Mouse (Mus musculus) bone marrow macrophage, adult 2 months (primary cell): Measurements from ENCODE around the gene Slit3.

Experiments used
- CTCF ChIP-seq: IDR thresholded peaks from 2 replicates; pipeline ENCODE4 v1.5.1; 2012; ENCODE audit warnings: low read depth, mild to moderate bottlenecking, low read length, moderate library complexity
- POLR2A ChIP-seq: IDR thresholded peaks from 2 replicates; pipeline ENCODE4 v1.6.1; 2012; ENCODE audit warnings: mild to moderate bottlenecking, low read depth, low read length, borderline replicate concordance

DNA sequence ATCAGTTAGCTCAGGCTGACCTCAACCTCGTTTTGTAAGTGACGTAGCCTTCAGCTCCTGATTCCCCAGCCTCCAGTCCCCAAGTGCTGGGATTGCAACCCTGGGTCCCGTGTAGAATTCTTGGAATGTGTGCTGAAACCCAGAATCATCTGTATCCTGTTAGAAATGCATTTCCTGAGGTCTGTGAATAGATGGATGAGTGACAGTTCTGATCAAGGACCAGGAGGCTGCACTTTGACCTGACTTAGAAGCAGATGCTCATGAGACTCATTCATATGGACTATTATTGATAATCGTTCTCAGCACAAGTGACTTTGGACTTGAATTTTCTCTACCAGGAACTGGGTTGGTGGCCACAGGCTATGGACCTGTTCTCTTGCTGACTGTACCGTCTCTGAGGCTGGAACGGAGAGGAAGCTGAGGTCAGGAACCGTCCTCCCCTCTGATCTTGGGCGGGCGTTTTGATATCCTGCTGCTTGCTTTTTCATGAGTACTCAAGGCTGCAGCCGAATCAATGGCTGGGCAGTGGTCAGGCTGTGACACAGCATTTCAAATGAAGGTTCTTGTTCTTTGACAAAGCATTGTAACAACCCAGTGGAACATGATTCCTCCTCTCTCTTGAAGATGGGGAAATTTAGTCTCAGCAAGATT is 401.9 kb downstream of the Slit3 start:
- no peak for TF ChIP-seq CTCF
- TF ChIP-seq POLR2A = no peak
